Mouse (Mus musculus) heart, embryonic 13.5 days (tissue): ENCODE data around the gene Slc30a4. TPM values are rescaled to one million over a fixed set of nuclear protein-coding genes. Genes with fewer than 3 reads are reported as not detected.
A peak's percentile ranks its signal among the peaks of the same experiment; 100 is the strongest.

Source experiments
- ATAC-seq: fragments of 200-750 bp; cut with Nextera tagmentation; 2 replicates; pipeline ENCODE4 v1.8.0; 2017; ENCODE audit warnings: moderate TSS enrichment; ENCODE audit not compliant: insufficient number of reproducible peaks, low FRiP score, low TSS enrichment; ENCODE audit errors: extremely low read depth
- H3K27ac ChIP-seq: fragments of 300-500 bp; sonication (generic); replicated peaks from 2 replicates; pipeline ENCODE4 v1.5.1; 2015; ENCODE audit warnings: moderate library complexity, mild to moderate bottlenecking, inconsistent platforms
- H3K27me3 ChIP-seq: fragments of 300-500 bp; sonication (generic); replicated peaks from 2 replicates; pipeline ENCODE4 v1.6.1; 2015; ENCODE audit warnings: mild to moderate bottlenecking, inconsistent platforms
- H3K36me3 ChIP-seq: fragments of 300-500 bp; sonication (generic); 2 replicates; pipeline ENCODE4 v1.6.1; 2015; ENCODE audit warnings: mild to moderate bottlenecking, inconsistent platforms
- H3K4me1 ChIP-seq: fragments of 300-500 bp; sonication (generic); 2 replicates; pipeline ENCODE4 v1.6.1; 2015; ENCODE audit warnings: inconsistent platforms
- H3K4me2 ChIP-seq: fragments of 300-500 bp; sonication (generic); 2 replicates; pipeline ENCODE4 v1.6.1; 2015; ENCODE audit warnings: inconsistent platforms, mild to moderate bottlenecking, moderate library complexity
- H3K4me3 ChIP-seq: fragments of 300-500 bp; sonication (generic); 2 replicates; pipeline ENCODE4 v1.5.1; 2015; ENCODE audit warnings: moderate library complexity, mild to moderate bottlenecking, inconsistent platforms
- H3K9ac ChIP-seq: fragments of 300-500 bp; sonication (generic); 2 replicates; pipeline ENCODE4 v1.6.1; 2015; ENCODE audit warnings: inconsistent platforms, mild to moderate bottlenecking, moderate library complexity
- H3K9me3 ChIP-seq: fragments of 300-500 bp; sonication (generic); 2 replicates; pipeline ENCODE4 v1.6.1; 2016; ENCODE audit warnings: inconsistent platforms
- WGBS: fragments of 180-500 bp; shearing (Covaris S2); methylation state at CpG from one replicate; pipeline ENCODE4 v1.1.7; 2015; ENCODE audit warnings: mixed read lengths; 5-methylcytosine and 5-hydroxymethylcytosine counted together
- polyA plus RNA-seq: library from polyadenylated mRNA; unstranded; fragments of >200 nt; fragmentation: Nextera tagmentation; extraction: Ambion mirVana; gene quantifications from 2 replicates; pipeline ENCODE4 v1.2.1, GENCODE M21; 2015

Slc30a4 gene
- polyA plus RNA-seq, 1 experiment from 2014 or later: 4.8 TPM

GRCm38 (mm10) chr2:122675126-122675525 lies 27.3 kb downstream of the Slc30a4 start:
- no peak overlapping the region for H3K4me3 ChIP-seq
- ATAC-seq: no peak
- no peaks in the 10 kb centered on the region for H3K4me1 ChIP-seq
- no peak overlapping the region for H3K4me2 ChIP-seq
- no peaks in the 10 kb centered on the region for H3K36me3 ChIP-seq
- 71% methylated on average over 2 of the region's 2 CpGs for WGBS
- 0 out of 2 replicates have a peak, but pooled peaks cover 3% of the 10 kb centered on the region for H3K27me3 ChIP-seq
- H3K27ac ChIP-seq: no peak overlapping the region
- H3K9ac ChIP-seq: no peak overlapping the region
- H3K9me3 ChIP-seq: no peaks in the 10 kb centered on the region

- no peak overlapping the region for H3K4me2 ChIP-seq
- no peak overlapping the region for H3K4me3 ChIP-seq
- peaks cover 3% of the 10 kb centered on the region; the same call in 1 of the 2 replicates for H3K27me3 ChIP-seq
- no peaks in the 10 kb centered on the region for H3K4me1 ChIP-seq
- WGBS: 56% methylated on average over 5 of the region's 5 CpGs
- H3K9me3 ChIP-seq: no peaks in the 10 kb centered on the region
- no peak overlapping the region for H3K9ac ChIP-seq
- no peak for ATAC-seq
- no peak overlapping the region for H3K27ac ChIP-seq
- no peaks in the 10 kb centered on the region for H3K36me3 ChIP-seq
Observed at GRCm38 (mm10) chr2:122672841-122673240, 29.6 kb downstream of the Slc30a4 start.

DNA sequence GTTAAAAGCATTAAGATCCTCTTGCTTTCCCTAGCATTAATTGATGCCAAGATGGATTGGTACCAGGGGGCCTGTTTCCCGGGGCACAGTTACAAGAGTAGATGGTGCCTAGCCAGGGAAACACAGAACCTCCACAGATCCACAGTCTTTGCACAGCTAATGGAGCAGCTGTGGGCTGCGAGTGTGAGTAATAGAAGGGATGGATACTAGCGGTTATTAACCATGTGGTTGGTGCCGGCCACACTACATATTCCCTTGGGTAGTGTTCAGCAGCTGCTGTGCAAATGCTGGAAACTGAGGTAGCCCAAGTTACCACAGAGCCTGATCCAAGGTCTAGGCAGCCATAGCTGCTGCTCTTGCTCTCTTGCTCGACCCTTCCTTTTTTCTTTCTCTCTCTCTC lies 30.7 kb downstream of the Slc30a4 start:
- Histone ChIP-seq H3K27me3 (peaks cover 8% of the 10 kb centered on the region; the same call in 1 of the 2 replicates), H3K4me1 (no peaks in the 10 kb centered on the region), H3K4me2 (no peak overlapping the region), H3K4me3 (no peak overlapping the region), H3K9ac (no peak overlapping the region), H3K27ac (no peak overlapping the region), H3K9me3 (no peaks in the 10 kb centered on the region), H3K36me3 (no peaks in the 10 kb centered on the region)
- no peak for ATAC-seq
- WGBS: 64% methylated on average over 5 of the region's 5 CpGs

DNA sequence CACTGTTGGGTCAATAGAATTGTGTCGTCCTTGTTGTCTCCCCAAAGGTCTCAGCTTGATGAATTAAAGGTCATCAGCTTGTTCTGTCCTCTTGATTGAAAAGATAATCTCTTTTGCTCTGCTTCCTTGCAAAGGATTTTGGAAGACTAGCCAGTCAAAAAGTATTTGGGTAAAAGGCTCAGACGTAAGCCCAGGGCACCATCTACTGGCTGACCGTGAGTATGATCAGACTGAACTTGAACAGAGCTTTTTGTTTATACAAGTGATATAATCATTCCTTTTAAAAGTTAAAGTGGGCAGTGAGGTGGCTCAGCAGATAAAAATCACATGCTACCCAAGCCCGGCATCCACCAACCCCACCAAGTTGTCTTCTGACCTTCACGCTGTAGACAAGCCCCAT lies 34.6 kb downstream of the Slc30a4 start:
- Histone ChIP-seq H3K4me3 (no peak overlapping the region), H3K9ac (no peak overlapping the region), H3K9me3 (no peaks in the 10 kb centered on the region), H3K4me2 (no peak overlapping the region), H3K27ac (no peak overlapping the region), H3K36me3 (no peaks in the 10 kb centered on the region), H3K4me1 (peaks cover 5% of the 10 kb centered on the region; the same call in 1 of the 2 replicates), H3K27me3 (peaks cover 10% of the 10 kb centered on the region; the same call in 1 of the 2 replicates)
- ATAC-seq: no peak
- 32% methylated on average over 5 of the region's 5 CpGs for WGBS

GRCm38 (mm10) chr2:122665973-122666875 lies 36.2 kb downstream of the Slc30a4 start:
- no peak; the same call in 1 of the 2 replicates for ATAC-seq
- Histone ChIP-seq H3K9ac (peak overlapping the region; percentile 4; the same call in 1 of the 2 replicates), H3K4me2 (no peak overlapping the region), H3K4me3 (no peak overlapping the region), H3K4me1 (peaks cover 5% of the 10 kb centered on the region; the same call in 1 of the 2 replicates), H3K36me3 (no peaks in the 10 kb centered on the region), H3K9me3 (no peaks in the 10 kb centered on the region), H3K27ac (no peak overlapping the region), H3K27me3 (peaks cover 10% of the 10 kb centered on the region; the same call in 1 of the 2 replicates)
- 36% methylated on average over 12 of the region's 12 CpGs for WGBS

- Histone ChIP-seq H3K27me3 (peaks cover 10% of the 10 kb centered on the region; the same call in 1 of the 2 replicates), H3K9ac (peak overlapping the region; percentile 4; the same call in 1 of the 2 replicates), H3K9me3 (no peaks in the 10 kb centered on the region), H3K4me3 (no peak overlapping the region), H3K27ac (no peak overlapping the region), H3K4me1 (peaks cover 5% of the 10 kb centered on the region; the same call in 1 of the 2 replicates), H3K4me2 (no peak overlapping the region), H3K36me3 (no peaks in the 10 kb centered on the region)
- ATAC-seq: no peak
- WGBS: 32% methylated on average over 6 of the region's 6 CpGs
Observed at GRCm38 (mm10) chr2:122665253-122665972, 37.0 kb downstream of the Slc30a4 start.

GRCm38 (mm10) chr2:122659825-122660224 lies 42.6 kb downstream of the Slc30a4 start:
- 72% methylated on average over 7 of the region's 7 CpGs for WGBS
- no peak for ATAC-seq
- H3K4me1 ChIP-seq: no peaks in the 10 kb centered on the region

GRCm38 (mm10) chr2:122657707-122658524 lies 44.5 kb downstream of the Slc30a4 start:
- H3K4me3 ChIP-seq: no peak overlapping the region
- no peaks in the 10 kb centered on the region for H3K27me3 ChIP-seq
- no peak overlapping the region for H3K9ac ChIP-seq
- peak; percentile 5; the same call in 1 of the 2 replicates for ATAC-seq
- H3K4me1 ChIP-seq: no peaks in the 10 kb centered on the region
- no peaks in the 10 kb centered on the region for H3K9me3 ChIP-seq
- no peak overlapping the region for H3K27ac ChIP-seq
- no peak overlapping the region for H3K4me2 ChIP-seq
- WGBS: 72% methylated on average over 11 of the region's 11 CpGs
- H3K36me3 ChIP-seq: no peaks in the 10 kb centered on the region

More at GRCm38 (mm10) chr2:122659825-122660224, 42.6 kb downstream of the Slc30a4 start:
- Histone ChIP-seq H3K27me3 (no peaks in the 10 kb centered on the region; the same call in 1 of the 2 replicates), H3K4me2 (no peak overlapping the region), H3K9me3 (no peaks in the 10 kb centered on the region), H3K36me3 (no peaks in the 10 kb centered on the region), H3K4me3 (no peak overlapping the region), H3K9ac (no peak overlapping the region), H3K27ac (no peak overlapping the region)

DNA sequence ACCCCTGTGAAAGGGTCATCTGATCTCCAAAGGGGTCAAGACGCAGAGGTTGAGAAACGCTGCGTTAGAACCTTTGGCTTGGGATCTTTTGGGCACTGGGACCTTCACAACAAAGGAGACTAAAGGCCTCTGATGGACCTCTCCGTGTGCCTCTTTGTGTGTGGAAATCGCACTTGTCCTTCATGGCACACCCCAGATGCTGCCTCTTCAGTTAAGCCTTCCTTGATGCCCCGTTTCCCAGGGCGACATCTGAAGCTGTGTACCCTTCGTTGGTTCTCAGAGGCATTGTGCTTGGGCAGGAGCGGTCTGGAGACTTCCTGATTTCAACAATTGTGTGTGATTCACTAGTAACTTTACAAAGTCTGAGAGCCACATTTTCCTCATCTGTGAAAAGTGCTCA lies 45.7 kb downstream of the Slc30a4 start:
- Histone ChIP-seq H3K9ac (no peak overlapping the region), H3K4me3 (no peak overlapping the region), H3K4me1 (no peaks in the 10 kb centered on the region), H3K36me3 (no peaks in the 10 kb centered on the region), H3K27me3 (no peaks in the 10 kb centered on the region), H3K4me2 (no peak overlapping the region), H3K27ac (no peak overlapping the region), H3K9me3 (no peaks in the 10 kb centered on the region)
- no peak for ATAC-seq
- 76% methylated on average over 9 of the region's 9 CpGs for WGBS

GRCm38 (mm10) chr2:122656052-122656451 lies 46.4 kb downstream of the Slc30a4 start:
- Histone ChIP-seq H3K9ac (no peak overlapping the region), H3K4me2 (no peak overlapping the region), H3K4me1 (no peaks in the 10 kb centered on the region), H3K4me3 (no peak overlapping the region), H3K27ac (no peak overlapping the region), H3K9me3 (no peaks in the 10 kb centered on the region), H3K27me3 (no peaks in the 10 kb centered on the region), H3K36me3 (no peaks in the 10 kb centered on the region)
- ATAC-seq: no peak
- WGBS: 59% methylated on average over 2 of the region's 2 CpGs
